Mouse (Mus musculus) spleen, postnatal 10 days (tissue): ENCODE results near the gene Vmn2r77.
"Not testable (repeated sequence)": the region's sequence is repeated elsewhere in the genome, so short reads cannot be mapped to it uniquely, and the experiment has no call there.

Experiments used
- DNase-seq, 2 experiments: peaks; one replicate each; pipeline ENCODE4 v3.0.0; 2021 to 2022; ENCODE audit warnings: low spot score in 2 of 2

Gene Vmn2r77

DNA sequence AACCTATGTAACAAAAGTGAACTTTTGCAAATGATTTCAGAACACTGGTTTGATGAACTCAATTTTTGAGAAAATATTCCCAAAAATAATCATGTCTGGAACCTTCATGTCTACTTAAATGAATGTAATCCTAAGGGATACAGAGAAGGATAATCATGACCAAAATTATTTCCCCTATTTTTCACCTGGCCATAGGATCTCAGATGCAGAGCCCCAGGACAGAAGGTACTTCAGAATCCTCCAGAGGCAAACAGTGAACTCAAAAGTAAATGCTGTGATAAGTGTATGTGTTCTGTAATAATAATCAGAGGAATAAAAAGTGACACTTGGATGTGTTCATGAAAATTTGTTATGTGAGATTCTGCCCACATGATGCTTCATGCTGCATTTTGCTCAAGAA lies at the start of gene Vmn2r77:
TSS of gene Vmn2r77 (plus strand) at position 301 of the 400 bp plus-strand sequence.
- no peak for DNase-seq

DNA sequence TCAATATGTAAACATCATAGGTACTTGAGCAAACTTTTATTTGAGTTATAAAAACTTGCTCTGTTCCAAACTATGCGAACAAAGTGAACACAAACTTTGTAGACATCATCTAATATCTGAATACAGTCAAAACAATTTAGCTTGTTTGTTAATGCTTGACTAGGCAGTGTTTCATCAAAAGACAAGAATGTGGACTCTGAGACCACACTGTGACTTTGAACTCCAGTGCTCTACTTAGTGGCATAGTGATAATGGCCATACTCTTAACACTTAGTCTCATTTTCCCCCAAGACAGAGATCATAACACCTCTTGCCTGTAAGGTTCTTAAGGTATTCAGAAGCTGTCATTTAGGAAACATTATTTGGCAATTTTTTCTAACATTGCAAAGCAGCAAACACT lies 34.1 kb upstream of the Vmn2r77 start:
- no peak for DNase-seq

DNA sequence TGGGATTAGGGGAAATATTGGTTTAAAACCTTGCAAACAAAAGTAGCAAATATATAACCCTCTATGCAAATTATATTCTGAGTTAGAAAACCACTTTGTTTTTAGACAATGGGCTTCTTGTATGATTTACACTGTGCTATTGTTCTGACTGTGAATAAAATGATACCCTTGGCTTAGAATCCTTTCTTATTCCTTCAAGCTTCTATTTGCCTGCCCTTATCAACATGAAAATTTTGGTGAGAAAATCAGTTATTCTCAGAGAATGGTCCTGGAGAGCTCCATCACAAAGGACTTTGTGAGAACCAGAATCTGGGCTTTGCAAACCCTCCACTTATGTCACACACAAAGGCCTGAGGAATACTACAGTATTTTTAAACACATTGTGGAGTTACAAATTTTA lies 30.2 kb upstream of the Vmn2r77 start:
- no peak for DNase-seq

DNA sequence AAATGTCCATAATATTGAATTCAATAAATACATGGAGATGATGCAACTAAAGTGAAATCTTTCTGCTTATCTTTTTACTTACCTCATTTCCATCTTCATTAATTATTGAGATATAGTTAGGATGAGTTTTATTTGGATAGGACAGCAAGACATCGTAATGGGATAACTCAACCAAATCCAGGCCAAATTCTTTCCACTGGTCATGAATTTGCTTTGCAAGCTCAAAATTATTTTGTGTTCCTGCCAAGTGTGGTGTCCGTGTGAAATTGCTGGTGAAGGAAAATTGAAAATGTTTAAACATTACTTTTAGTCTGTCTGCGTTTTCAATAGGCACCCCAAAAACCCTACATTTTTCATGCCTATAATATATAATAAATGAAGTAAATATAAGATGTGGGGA lies 23.2 kb upstream of the Vmn2r77 start:
- no peak for DNase-seq

DNA sequence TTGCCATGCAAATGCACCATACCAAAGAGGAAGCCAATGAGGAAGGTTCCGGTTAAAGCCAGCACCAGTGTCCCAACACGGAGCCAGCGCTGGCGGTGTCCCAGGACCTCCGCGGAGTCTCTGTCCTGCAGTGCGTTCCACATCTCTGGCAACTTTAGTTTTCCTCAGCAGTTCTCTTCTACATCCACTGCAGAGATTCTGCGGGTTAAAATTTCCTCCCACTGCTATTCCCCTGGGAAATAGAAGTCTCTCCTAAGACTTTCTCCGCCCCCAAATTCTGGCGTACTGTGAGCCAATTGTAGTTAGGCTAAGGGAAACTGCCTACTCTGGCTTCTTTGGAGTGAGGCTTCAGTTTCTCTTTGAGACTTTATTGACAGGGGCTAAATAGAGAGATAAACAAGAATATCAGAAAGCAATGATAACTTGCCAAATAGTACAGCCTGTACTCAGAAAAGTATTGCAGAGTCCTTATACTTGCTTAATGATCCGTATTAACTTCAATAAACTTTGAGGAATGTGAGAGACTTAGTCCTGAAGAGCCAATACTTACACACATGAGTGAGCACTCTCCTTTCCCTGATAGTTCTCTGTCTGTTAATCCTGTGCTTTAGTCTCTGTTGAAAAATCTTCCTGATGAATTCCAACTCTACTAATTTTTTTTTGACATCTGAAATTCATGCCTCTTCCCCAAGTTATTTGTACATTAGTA lies 19.1 kb upstream of the Vmn2r77 start, which contains the start of gene Folh1:
TSS of gene Folh1 (minus strand) at position 327 of the 709 bp plus-strand sequence.
- DNase-seq, result no peak

DNA sequence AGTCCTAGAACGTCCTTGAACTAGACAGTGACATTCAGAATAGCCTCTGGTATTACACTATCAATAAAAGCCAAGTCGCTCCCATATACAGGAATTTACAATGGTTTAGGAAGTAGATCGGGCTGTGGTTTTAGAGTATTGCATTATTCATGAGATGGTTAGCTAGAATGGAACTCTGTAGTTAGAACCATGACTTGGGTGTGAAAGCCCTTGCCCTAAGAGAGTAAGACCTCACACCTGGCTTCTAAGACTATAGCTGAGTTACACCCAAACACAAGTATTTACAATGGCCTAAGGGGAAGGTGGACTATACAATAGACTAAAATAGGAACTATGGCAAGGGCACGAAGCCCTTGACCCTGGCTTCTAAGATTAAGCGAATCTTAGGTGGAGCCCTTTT lies 20.4 kb downstream of the Vmn2r77 start:
- not testable (repeated sequence) for DNase-seq

DNA sequence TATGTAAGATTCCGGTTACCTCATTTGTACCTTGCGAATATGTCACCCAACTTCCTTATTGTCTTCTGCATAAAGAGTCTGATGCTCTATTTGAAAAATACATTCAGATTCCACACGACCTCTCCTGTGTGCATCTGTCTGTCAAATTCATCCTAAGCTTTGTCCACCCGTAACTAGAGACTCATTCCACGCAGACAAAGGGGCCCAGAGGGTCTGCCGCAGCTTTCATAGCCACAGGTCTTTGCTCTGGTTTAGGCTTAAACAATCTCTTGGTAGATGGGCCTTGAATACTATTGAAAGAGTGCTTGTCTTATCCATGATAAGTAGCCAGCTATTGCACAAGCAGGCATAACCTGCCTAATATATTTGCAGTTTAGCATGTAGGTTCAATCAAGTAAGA lies 20.9 kb downstream of the Vmn2r77 start:
- DNase-seq, result not testable (repeated sequence)

DNA sequence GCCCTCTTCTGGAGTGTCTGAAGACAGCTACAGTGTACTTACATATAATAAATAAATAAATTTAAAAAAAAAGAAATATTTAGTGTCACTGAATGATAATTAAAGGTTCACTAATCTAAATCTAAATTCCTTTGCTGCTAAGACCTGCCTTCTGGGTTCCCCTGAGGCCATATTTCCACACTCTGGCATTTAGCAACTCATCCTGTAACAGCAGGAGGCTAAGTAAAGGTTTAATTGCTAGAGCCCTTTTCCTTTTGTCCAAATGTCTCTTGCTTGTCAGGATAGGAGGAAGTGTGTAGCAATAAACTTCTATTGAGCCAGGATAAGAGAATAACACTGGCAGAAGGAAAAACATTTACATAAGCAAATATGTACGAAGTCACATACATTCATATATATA lies 21.6 kb downstream of the Vmn2r77 start:
- no peak for DNase-seq
